Mouse (Mus musculus) liver, embryonic 13.5 days (tissue): ENCODE results near the gene Clec4b1. TPM values are rescaled to one million over a fixed set of nuclear protein-coding genes. Genes with fewer than 3 reads are reported as not detected.
"Not testable (repeated sequence)": the region's sequence is repeated elsewhere in the genome, so short reads cannot be mapped to it uniquely, and the experiment has no call there.

Source experiments
- ATAC-seq: fragments of 200-750 bp; cut with Nextera tagmentation; 2 replicates; pipeline ENCODE4 v1.8.0; 2017; ENCODE audit warnings: low read depth, mild to moderate bottlenecking, moderate number of reproducible peaks, moderate library complexity
- DNase-seq: peaks from one replicate; pipeline ENCODE4 v3.0.0; 2022
- H3K27ac ChIP-seq: fragments of 300-500 bp; sonication (generic); 2 replicates; pipeline ENCODE4 v1.5.1; 2015; ENCODE audit warnings: moderate library complexity, mild to moderate bottlenecking, inconsistent platforms
- H3K27me3 ChIP-seq: fragments of 300-500 bp; sonication (generic); 2 replicates; pipeline ENCODE4 v1.6.1; 2015; ENCODE audit warnings: mild to moderate bottlenecking, inconsistent platforms
- H3K36me3 ChIP-seq: fragments of 300-500 bp; sonication (generic); 2 replicates; pipeline ENCODE4 v1.6.1; 2015; ENCODE audit warnings: mild to moderate bottlenecking, inconsistent platforms
- H3K4me1 ChIP-seq: fragments of 300-500 bp; sonication (generic); replicated peaks from 2 replicates; pipeline ENCODE4 v1.6.1; 2015; ENCODE audit warnings: inconsistent platforms
- H3K4me2 ChIP-seq: fragments of 300-500 bp; sonication (generic); 2 replicates; pipeline ENCODE4 v1.6.1; 2015; ENCODE audit warnings: inconsistent platforms, mild to moderate bottlenecking, moderate library complexity
- H3K4me3 ChIP-seq: fragments of 300-500 bp; sonication (generic); replicated peaks from 2 replicates; pipeline ENCODE4 v1.5.1; 2015; ENCODE audit warnings: mild to moderate bottlenecking, inconsistent platforms
- H3K9ac ChIP-seq: fragments of 300-500 bp; sonication (generic); 2 replicates; pipeline ENCODE4 v1.6.1; 2015; ENCODE audit warnings: mild to moderate bottlenecking, inconsistent platforms
- H3K9me3 ChIP-seq: fragments of 300-500 bp; sonication (generic); replicated peaks from 2 replicates; pipeline ENCODE4 v1.6.1; 2016; ENCODE audit warnings: inconsistent platforms
- WGBS: fragments of 180-500 bp; shearing (Covaris S2); methylation state at CpG from one replicate; pipeline ENCODE4 v1.1.7; 2015; ENCODE audit not compliant: insufficient replicate concordance; 5-methylcytosine and 5-hydroxymethylcytosine counted together
- polyA plus RNA-seq: library from polyadenylated mRNA; unstranded; fragments of >200 nt; fragmentation: Nextera tagmentation; extraction: Ambion mirVana; gene quantifications from 2 replicates; pipeline ENCODE4 v1.2.1, GENCODE M21; 2015

Clec4b1 gene
- not detected in 2 replicates for polyA plus RNA-seq

DNA sequence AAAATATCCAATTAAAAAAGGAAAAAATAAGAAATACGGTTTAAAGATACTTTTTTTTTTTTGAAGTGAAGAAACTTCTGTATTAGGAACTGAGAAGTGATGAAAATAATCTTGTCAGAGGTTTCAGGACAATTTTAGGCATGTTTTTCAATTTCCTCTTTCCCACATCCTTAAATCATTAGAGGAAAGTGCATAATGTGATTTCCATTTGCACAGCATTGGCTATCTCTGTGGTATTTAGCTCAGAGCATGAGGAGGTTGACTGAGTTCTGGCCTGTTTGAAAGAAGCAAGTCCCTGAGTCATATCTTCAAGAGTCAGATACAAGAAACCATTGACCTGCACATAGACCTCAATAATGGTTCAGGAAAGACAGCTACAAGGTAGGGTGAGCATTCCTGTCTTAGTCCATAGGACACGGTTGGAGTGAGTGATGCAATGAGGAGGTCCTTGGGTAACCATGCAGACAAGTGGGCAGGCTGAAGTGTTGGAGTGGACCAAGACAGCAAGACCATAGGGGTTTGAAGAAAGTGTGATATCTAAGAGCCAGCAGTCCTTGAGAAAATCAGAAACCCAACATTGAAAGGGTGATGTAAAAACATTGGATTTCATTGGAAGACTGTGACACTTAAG is at the start of gene Clec4b1:
TSS of gene Clec4b1 (plus strand) at position 221 of the 631 bp plus-strand sequence.
- Histone ChIP-seq H3K4me1 (no peaks in the 10 kb centered on the region), H3K4me3 (no peak within 1 kb of the TSS), H3K27ac (no peak within 1 kb of the TSS), H3K36me3 (no peaks in the 10 kb centered on the region), H3K9ac (no peak within 1 kb of the TSS), H3K4me2 (no peak within 1 kb of the TSS), H3K27me3 (no peaks in the 10 kb centered on the region), H3K9me3 (no peaks in the 10 kb centered on the region; the same call in 1 of the 2 replicates)
- ATAC-seq = no peak
- no peak for DNase-seq
- 50% methylated on average over 2 of the region's 2 CpGs for WGBS

DNA sequence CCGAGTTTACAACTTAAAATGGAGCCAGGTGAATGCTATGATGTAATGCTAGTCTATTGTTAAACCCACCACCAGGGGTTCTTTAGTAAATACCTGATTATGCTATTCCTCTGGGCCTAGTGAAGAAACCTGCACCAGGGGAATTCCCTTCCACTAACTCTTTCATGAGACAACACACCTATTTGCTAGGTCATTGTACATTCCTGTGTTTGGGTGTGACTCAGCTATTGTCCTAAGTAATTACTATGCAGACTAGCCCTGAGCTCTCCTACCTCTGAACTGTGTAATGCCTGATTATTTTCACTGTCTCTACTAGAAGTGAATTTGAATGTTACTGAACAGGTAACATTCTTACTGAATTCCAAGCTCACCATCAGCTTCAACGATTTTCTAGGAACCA is 45.1 kb upstream of the Clec4b1 start:
- not testable (repeated sequence) for H3K27me3 ChIP-seq, ATAC-seq, H3K4me3 ChIP-seq, H3K4me1 ChIP-seq, H3K9me3 ChIP-seq, H3K9ac ChIP-seq, H3K36me3 ChIP-seq, H3K4me2 ChIP-seq, DNase-seq, H3K27ac ChIP-seq
- 55% methylated on average over 2 of the region's 2 CpGs for WGBS

DNA sequence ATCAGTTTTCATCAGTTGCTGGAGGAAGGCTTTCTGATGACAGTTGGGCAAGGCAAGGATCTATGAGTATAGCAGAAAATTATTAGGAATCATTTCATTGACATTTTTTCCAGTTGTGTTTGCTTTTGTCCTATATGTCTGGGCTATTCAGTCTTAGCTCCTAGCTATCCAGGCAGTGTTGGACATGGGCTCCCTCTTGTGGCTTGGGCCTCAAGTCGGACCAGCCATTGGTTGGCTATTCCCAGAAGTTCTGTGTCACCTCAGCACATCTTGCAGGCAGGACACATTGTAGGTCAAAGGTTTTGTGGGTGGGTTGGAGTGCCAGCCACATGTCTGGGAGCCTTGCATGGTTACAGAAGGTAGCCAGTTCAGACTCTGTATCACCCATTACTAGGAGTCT is 44.2 kb upstream of the Clec4b1 start:
- no peak overlapping the region for H3K9ac ChIP-seq
- H3K27me3 ChIP-seq = no peaks in the 10 kb centered on the region
- H3K4me2 ChIP-seq = no peak overlapping the region
- no peak overlapping the region for H3K27ac ChIP-seq
- ATAC-seq = no peak
- H3K9me3 ChIP-seq = no peaks in the 10 kb centered on the region
- no peaks in the 10 kb centered on the region for H3K36me3 ChIP-seq
- WGBS = 32% methylated on average over 1 of the region's 1 CpGs
- DNase-seq = no peak
- no peaks in the 10 kb centered on the region for H3K4me1 ChIP-seq
- H3K4me3 ChIP-seq = no peak overlapping the region

DNA sequence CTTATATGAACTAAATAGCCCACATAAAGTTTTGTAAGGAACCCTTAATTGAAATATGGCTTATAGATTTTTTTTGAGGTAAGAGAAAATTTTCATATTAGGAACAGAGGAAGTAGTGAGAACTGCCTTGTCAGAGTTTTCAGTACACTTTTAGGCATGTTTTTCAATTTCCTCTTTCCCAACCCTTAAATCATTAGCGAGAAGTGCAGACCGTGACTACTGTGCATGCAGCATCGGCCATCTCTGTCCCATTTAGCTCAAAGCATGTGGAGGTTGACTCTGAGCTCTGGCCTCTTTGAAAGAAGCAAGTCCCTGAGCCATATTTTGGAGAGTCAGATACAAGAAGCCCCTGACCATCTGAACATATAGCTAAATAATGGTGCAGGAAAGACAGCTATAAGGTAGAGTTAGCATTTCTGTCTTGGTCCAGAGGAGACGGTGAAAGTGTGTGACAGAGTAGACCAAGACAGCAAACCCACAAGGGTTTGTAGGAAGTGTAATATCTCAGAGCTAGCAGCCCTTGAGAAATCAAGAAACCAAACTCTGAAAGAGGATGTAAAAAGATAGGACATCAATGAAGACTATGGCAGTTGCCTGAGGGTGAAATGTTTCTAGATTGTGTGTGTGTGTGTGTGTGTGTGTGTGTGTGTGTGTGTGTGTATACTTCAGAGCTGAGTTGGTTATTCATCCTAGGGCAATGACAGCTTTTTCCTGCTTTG is 45.5 kb downstream of the Clec4b1 start:
- H3K9ac ChIP-seq = no peak overlapping the region
- DNase-seq (no peak), ATAC-seq (no peak)
- H3K36me3 ChIP-seq = no peaks in the 10 kb centered on the region
- 61% methylated on average over 4 of the region's 4 CpGs for WGBS
- H3K4me1 ChIP-seq = no peaks in the 10 kb centered on the region
- H3K4me3 ChIP-seq = no peak overlapping the region
- H3K4me2 ChIP-seq = no peak overlapping the region
- H3K9me3 ChIP-seq = no peaks in the 10 kb centered on the region; the same call in 1 of the 2 replicates
- no peaks in the 10 kb centered on the region for H3K27me3 ChIP-seq
- no peak overlapping the region for H3K27ac ChIP-seq

DNA sequence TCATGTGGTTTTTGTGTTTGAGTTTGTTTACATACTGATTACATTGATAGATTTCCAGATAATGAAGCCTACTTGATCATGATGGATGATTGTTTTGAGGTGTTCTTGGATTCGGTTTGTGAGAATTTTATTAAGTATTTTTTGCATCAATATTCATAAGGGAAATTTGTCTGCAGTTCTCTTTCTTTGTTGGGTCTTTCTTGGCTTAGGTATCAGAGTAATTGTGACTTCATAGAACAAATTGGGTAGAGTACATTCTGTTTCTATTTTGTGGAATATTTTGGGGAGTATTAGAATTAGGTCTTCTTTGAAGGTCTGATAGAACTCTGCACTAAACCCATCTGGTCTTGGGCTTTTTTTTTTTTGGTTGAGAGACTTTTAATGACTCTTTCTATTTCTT is 56.4 kb downstream of the Clec4b1 start, which contains the start of gene Clec4a2:
TSS of gene Clec4a2 (plus strand) at position 301 of the 400 bp plus-strand sequence.
- H3K4me3 ChIP-seq, H3K9me3 ChIP-seq, ATAC-seq, H3K36me3 ChIP-seq, H3K27me3 ChIP-seq, H3K4me2 ChIP-seq, H3K4me1 ChIP-seq, H3K9ac ChIP-seq, DNase-seq, H3K27ac ChIP-seq: not testable (repeated sequence)
- WGBS = 43% methylated on average over 1 of the region's 1 CpGs

Other genes starting within 250 kb of the Clec4b1 start
- gene Slc2a3, start 248.3 kb upstream of the Clec4b1 start, polyA plus RNA-seq = 18.6 and 21.4 TPM in 2 replicates
- gene Foxj2, start 230.0 kb upstream of the Clec4b1 start, polyA plus RNA-seq = 1.0 and 1.2 TPM in 2 replicates
- gene C3ar1, start 193.8 kb upstream of the Clec4b1 start, polyA plus RNA-seq = 1.1 and 1.3 TPM in 2 replicates
- 24.9 and 27.8 TPM in 2 replicates for gene Necap1, start 175.5 kb upstream of the Clec4b1 start, polyA plus RNA-seq
- gene Clec4a1, start 128.1 kb upstream of the Clec4b1 start, polyA plus RNA-seq = 3.7 TPM in 2 replicates
- 3.5 and 3.6 TPM in 2 replicates for gene Clec4a3, start 97.4 kb upstream of the Clec4b1 start, polyA plus RNA-seq
- gene Clec4a4, start 59.6 kb upstream of the Clec4b1 start, polyA plus RNA-seq = not detected in 2 replicates
- 6.8 and 6.9 TPM in 2 replicates for gene Clec4a2, start 56.5 kb downstream of the Clec4b1 start, polyA plus RNA-seq
- 0.08 and 0.09 TPM in 2 replicates for gene Clec4b2, start 122.9 kb downstream of the Clec4b1 start, polyA plus RNA-seq
- gene Clec4n, start 179.9 kb downstream of the Clec4b1 start, polyA plus RNA-seq = 8.5 and 8.9 TPM in 2 replicates
- 0.85 and 1.1 TPM in 2 replicates for gene Clec4d, start 212.1 kb downstream of the Clec4b1 start, polyA plus RNA-seq
- 0.83 and 0.84 TPM in 2 replicates for gene Clec4e, start 239.9 kb downstream of the Clec4b1 start, polyA plus RNA-seq